Mouse (Mus musculus) lung, embryonic 16.5 days (tissue): ENCODE results near the gene Frk. TPM values are rescaled to one million over a fixed set of nuclear protein-coding genes. Genes with fewer than 3 reads are reported as not detected.
A peak's percentile ranks its signal among the peaks of the same experiment; 100 is the strongest.
"Not testable (repeated sequence)": the region's sequence is repeated elsewhere in the genome, so short reads cannot be mapped to it uniquely, and the experiment has no call there.

Experiments
- ATAC-seq: fragments of 200-750 bp; cut with Nextera tagmentation; 2 replicates; pipeline ENCODE4 v1.8.0; 2017; ENCODE audit warnings: low read depth, mild to moderate bottlenecking, moderate library complexity
- H3K27ac ChIP-seq: fragments of 300-500 bp; sonication (generic); 2 replicates; pipeline ENCODE4 v1.5.1; 2014; ENCODE audit warnings: mild to moderate bottlenecking, control low read depth, low read length
- H3K27me3 ChIP-seq: fragments of 300-500 bp; sonication (generic); 2 replicates; pipeline ENCODE4 v1.6.1; 2014; ENCODE audit warnings: low read depth, low read length, mixed read lengths; ENCODE audit not compliant: control insufficient read depth, insufficient read depth
- H3K36me3 ChIP-seq: fragments of 300-500 bp; sonication (generic); 2 replicates; pipeline ENCODE4 v1.6.1; 2014; ENCODE audit warnings: low read length; ENCODE audit not compliant: control insufficient read depth, insufficient read depth
- H3K4me1 ChIP-seq: fragments of 300-500 bp; sonication (generic); replicated peaks from 2 replicates; pipeline ENCODE4 v1.6.1; 2014; ENCODE audit warnings: low read length, mixed read lengths; ENCODE audit not compliant: control insufficient read depth, insufficient read depth
- H3K4me2 ChIP-seq: fragments of 300-500 bp; sonication (generic); 2 replicates; pipeline ENCODE4 v1.6.1; 2014; ENCODE audit warnings: low read depth, low read length, control low read depth
- H3K4me3 ChIP-seq: fragments of 300-500 bp; sonication (generic); 2 replicates; pipeline ENCODE4 v1.5.1; 2014; ENCODE audit warnings: mild to moderate bottlenecking, low read length, control low read depth
- H3K9ac ChIP-seq: fragments of 300-500 bp; sonication (generic); 2 replicates; pipeline ENCODE4 v1.6.1; 2014; ENCODE audit warnings: low read length, control low read depth
- H3K9me3 ChIP-seq: fragments of 300-500 bp; sonication (generic); 2 replicates; pipeline ENCODE4 v1.6.1; 2016; ENCODE audit warnings: low read length; ENCODE audit not compliant: control insufficient read depth
- WGBS: fragments of 180-500 bp; shearing (Covaris S2); extraction: QIAGEN DNeasy Blood & Tissue Kit; methylation state at CpG from one replicate; pipeline ENCODE4 v1.1.7; 2014; 5-methylcytosine and 5-hydroxymethylcytosine counted together
- polyA plus RNA-seq: library from polyadenylated mRNA; unstranded; fragments of >200 nt; fragmentation: Nextera tagmentation; extraction: Ambion mirVana; gene quantifications from 2 replicates; pipeline ENCODE4 v1.2.1, GENCODE M21; 2015

Frk gene
- polyA plus RNA-seq: 9.5 and 10.7 TPM in 2 replicates

- no peaks in the 10 kb centered on the region for H3K9me3 ChIP-seq
- H3K27me3 ChIP-seq: no peaks in the 10 kb centered on the region
- H3K4me1 ChIP-seq: no peaks in the 10 kb centered on the region; the same call in 1 of the 2 replicates
- ATAC-seq: peak; percentile 88
- H3K36me3 ChIP-seq: no peaks in the 10 kb centered on the region
- WGBS: 13% methylated on average over 11 of the region's 11 CpGs
- H3K9ac ChIP-seq: peak within 1 kb of the TSS; percentile 67
- peak within 1 kb of the TSS; percentile 53 for H3K4me3 ChIP-seq
- peak within 1 kb of the TSS; percentile 47 for H3K4me2 ChIP-seq
- H3K27ac ChIP-seq: peak within 1 kb of the TSS; percentile 85
Observed at GRCm38 (mm10) chr10:34483297-34484013, at the start of gene Frk. Gene Frk (plus strand): TSS chr10:34483399.

DNA sequence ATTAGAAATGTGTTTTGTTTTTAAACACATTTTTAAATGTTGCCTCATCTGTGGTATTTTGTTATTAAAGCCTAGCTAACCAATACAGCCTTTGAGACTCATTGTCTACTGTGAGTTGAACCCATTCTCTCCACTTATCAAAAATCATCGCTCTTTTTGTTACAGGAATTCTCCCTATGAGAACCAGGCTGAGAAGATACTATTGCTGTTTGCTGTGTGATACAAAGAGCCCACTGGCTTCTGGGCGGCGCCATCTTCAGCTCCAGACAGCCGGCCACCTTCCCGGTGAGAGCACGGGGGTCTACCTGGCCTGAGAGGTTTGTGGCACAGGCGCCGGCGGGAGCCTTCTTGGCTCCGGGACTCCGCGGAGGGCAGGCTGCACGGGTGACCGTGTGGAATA is 49.0 kb upstream of the Frk start:
- H3K9ac ChIP-seq, H3K9me3 ChIP-seq, H3K4me3 ChIP-seq, H3K4me2 ChIP-seq, H3K27me3 ChIP-seq, H3K27ac ChIP-seq, H3K36me3 ChIP-seq, ATAC-seq, H3K4me1 ChIP-seq: not testable (repeated sequence)
- WGBS: 94% methylated on average over 6 of the region's 14 CpGs

DNA sequence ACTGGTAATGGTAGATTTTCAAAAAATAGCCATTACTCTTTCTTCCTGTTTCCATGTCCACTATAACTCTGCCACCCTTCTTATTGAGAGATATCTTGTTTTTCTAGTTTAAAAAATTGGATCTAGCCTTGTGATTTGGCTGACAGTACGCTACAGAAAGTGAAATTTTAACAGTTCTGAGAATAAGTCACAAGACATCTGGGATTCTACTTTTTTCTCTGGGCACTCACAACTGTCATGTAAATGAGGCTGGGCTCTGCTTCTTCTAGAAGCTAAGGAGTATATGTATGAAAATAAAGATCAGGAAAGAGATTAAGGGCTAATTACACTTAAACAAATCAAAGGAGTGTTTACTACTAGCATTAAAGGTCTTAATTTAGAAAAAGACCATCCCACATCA is 33.7 kb upstream of the Frk start:
- 63% methylated on average over 1 of the region's 1 CpGs for WGBS
- ATAC-seq: no peak
- H3K36me3 ChIP-seq: no peaks in the 10 kb centered on the region

DNA sequence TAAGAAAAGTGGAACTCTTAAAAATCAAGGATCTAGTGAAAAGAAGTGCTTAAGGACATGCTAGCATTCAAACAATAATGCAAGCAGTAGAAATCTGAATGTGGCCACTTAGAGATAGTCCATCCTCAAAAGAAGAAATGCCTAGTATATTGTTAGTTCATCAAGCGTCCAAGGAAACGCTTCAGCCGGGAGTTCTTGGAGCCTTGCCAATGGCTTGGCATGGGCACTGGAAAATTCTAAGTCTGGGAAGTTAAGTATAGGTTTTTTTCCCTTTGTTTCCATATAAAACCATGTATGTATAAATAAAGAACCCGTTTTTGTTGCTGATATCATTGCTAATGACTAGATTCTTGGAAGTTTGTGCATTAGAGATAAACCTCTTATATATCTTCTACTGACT is 21.7 kb upstream of the Frk start:
- no peaks in the 10 kb centered on the region for H3K36me3 ChIP-seq
- no peaks in the 10 kb centered on the region for H3K27me3 ChIP-seq
- H3K4me1 ChIP-seq: no peaks in the 10 kb centered on the region
- WGBS: 9% methylated on average over 4 of the region's 4 CpGs
- H3K27ac ChIP-seq: no peak overlapping the region
- ATAC-seq: no peak
- H3K9me3 ChIP-seq: no peaks in the 10 kb centered on the region
- H3K4me3 ChIP-seq: no peak overlapping the region
- H3K4me2 ChIP-seq: no peak overlapping the region
- no peak overlapping the region for H3K9ac ChIP-seq

More for the DNA sequence above, 33.7 kb upstream of the Frk start:
- Histone ChIP-seq H3K4me3 (no peak overlapping the region), H3K9ac (no peak overlapping the region), H3K4me2 (no peak overlapping the region), H3K9me3 (no peaks in the 10 kb centered on the region), H3K27me3 (no peaks in the 10 kb centered on the region), H3K4me1 (no peaks in the 10 kb centered on the region), H3K27ac (no peak overlapping the region)

GRCm38 (mm10) chr10:34464321-34464720 is 18.9 kb upstream of the Frk start:
- H3K27ac ChIP-seq: no peak overlapping the region
- no peaks in the 10 kb centered on the region for H3K4me1 ChIP-seq
- ATAC-seq: no peak
- no peak overlapping the region for H3K4me3 ChIP-seq
- no peaks in the 10 kb centered on the region for H3K27me3 ChIP-seq
- no peaks in the 10 kb centered on the region for H3K9me3 ChIP-seq
- H3K36me3 ChIP-seq: no peaks in the 10 kb centered on the region
- no peak overlapping the region for H3K9ac ChIP-seq
- no peak overlapping the region for H3K4me2 ChIP-seq
- WGBS: 84% methylated on average over 4 of the region's 4 CpGs

DNA sequence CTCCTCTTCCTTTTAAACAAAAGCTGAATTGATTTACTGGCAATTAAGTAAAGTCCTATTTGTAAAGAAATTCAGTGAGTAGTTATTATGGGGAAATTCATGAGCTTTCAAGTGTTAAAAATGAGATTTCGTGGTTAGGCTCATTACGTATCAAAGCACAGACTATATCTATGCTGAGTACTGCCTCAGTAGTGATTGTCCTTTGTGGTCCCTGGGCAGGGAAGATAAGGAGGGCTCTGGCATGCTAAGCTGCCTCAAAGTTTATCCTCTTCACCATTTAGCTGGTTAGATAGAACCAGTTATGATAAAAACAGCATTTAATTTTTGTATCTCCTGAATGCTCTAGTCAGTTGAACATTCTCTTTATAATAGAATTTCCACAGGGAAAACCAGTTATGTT is 14.2 kb upstream of the Frk start:
- Histone ChIP-seq H3K27ac (no peak overlapping the region), H3K9me3 (no peaks in the 10 kb centered on the region), H3K36me3 (no peaks in the 10 kb centered on the region), H3K9ac (no peak overlapping the region), H3K27me3 (no peaks in the 10 kb centered on the region), H3K4me1 (no peaks in the 10 kb centered on the region), H3K4me2 (no peak overlapping the region), H3K4me3 (no peak overlapping the region)
- ATAC-seq: no peak
- 59% methylated on average over 2 of the region's 2 CpGs for WGBS

GRCm38 (mm10) chr10:34479942-34480455 is 3.2 kb upstream of the Frk start:
- no peak; the same call in 1 of the 2 replicates for ATAC-seq
- Histone ChIP-seq H3K27me3 (no peaks in the 10 kb centered on the region), H3K27ac (no peak overlapping the region), H3K4me1 (no peaks in the 10 kb centered on the region; the same call in 1 of the 2 replicates), H3K4me2 (no peak overlapping the region), H3K36me3 (no peaks in the 10 kb centered on the region), H3K9me3 (no peaks in the 10 kb centered on the region), H3K9ac (no peak overlapping the region), H3K4me3 (no peak overlapping the region)
- WGBS: 69% methylated on average over 4 of the region's 4 CpGs

- ATAC-seq: peak; percentile 62
- Histone ChIP-seq H3K27ac (peak overlapping the region; percentile 85), H3K36me3 (no peaks in the 10 kb centered on the region), H3K4me3 (peak overlapping the region; percentile 53), H3K4me2 (peak overlapping the region; percentile 47), H3K4me1 (no peaks in the 10 kb centered on the region; the same call in 1 of the 2 replicates), H3K9me3 (no peaks in the 10 kb centered on the region), H3K27me3 (no peaks in the 10 kb centered on the region), H3K9ac (peak overlapping the region; percentile 67)
- 55% methylated on average over 14 of the region's 14 CpGs for WGBS
Observed at GRCm38 (mm10) chr10:34484014-34484411, 814 bp downstream of the Frk start.

DNA sequence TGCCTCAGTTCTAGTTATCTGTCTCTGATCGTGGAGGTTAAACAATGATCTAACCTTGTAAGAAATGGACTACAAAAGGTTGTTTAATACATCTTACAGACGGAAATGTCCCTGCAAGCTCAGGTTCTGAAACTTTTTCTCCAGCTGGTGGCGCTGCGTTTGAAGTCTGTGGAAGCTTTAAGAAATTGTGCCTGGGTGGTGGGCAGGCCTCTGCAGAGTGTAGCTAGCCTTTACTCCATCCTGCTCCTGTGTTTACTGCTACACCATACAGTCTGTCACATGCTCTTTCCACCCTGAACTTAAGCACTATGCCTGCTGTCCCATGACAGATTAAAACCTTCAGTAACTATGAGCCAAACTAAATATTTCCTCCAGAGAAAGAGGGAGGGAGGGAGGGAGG is 1.9 kb downstream of the Frk start:
- Histone ChIP-seq H3K4me2 (peak overlapping the region; percentile 35), H3K4me3 (peak overlapping the region; percentile 24; the same call in 1 of the 2 replicates), H3K36me3 (no peaks in the 10 kb centered on the region), H3K9me3 (no peaks in the 10 kb centered on the region), H3K27me3 (no peaks in the 10 kb centered on the region), H3K27ac (no peak overlapping the region), H3K9ac (peak overlapping the region; percentile 15; the same call in 1 of the 2 replicates), H3K4me1 (no peaks in the 10 kb centered on the region; the same call in 1 of the 2 replicates)
- no peak for ATAC-seq
- WGBS: 48% methylated on average over 4 of the region's 4 CpGs
